Mouse (Mus musculus): ENCODE data around the gene Ptch1.

The Ptch1 gene

DNA sequence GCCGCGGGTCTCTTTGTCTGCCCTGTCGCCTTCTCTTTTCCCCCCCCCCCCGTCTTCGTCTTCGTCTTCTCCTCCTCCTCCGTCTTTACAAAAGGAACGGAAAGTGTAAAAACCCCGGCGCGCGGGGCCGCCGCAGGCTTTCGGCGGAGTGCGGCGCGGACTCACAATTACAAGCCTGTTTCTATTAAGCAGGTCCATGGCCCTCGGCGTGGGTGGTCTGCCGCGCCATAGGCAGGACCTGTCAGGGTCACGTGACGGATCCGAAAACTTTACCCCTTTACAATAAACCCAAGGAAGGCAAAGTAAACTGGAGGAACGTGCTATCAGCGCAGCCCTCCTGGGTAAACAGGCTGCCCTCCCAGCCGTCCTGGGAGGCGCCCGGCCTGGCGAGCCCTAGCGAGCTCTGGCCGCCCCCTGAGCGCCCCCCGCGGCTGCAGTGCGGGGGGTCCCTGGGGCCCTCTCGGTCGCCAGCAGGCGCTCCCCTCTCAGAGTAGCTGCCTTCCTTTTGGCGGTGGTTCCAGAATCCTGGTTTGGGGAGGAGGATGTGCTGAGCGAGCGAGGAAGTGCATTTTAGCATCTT, at the start of gene Ptch1:
Ptch1 (minus strand) TSS at position 343 of the 580 bp plus-strand sequence.
- DNase-seq (ENCODE audit: low read depth, low spot score) = peak; percentile 72

DNA sequence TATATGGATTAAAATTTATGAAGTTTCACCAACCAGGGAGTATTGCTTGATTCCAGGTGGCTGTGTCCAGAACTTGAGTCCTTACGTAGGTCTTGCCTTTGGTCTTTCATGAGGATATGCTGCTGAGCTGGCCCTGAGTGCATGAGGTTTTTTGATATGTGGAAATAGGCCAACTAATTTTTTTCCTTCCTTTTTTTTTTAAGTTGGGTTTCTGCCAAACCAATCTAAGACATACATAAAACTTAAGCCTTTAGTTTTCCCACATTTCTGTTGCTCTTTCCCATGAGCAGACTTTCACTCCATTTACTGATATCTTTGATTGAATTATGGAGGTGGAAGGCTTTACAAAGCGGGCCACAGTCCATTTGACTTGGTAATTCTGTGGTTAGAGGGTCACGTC, 47.9 kb upstream of the Ptch1 start:
- no peak for DNase-seq (ENCODE audit: low read depth, low spot score)

DNA sequence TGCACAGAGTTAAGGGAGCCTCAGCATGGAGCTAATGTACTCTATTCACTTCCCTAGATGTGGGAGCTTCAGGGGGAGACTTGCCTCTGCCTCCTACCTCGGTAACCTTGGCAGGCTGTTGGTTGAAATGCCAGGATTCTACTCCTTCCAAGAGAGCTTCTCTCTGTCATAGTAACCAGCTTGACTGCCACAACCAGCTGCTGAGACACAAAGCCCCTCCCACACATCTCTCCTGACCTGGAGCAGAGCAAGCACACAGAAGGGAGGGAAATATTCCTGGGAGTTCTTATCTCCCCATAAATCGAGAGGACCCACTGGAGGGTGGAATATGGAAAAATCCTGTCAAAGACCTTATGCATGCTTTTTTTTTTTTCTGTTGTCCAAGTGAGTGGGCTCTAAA, 39.8 kb upstream of the Ptch1 start:
- no peak for DNase-seq (ENCODE audit: low read depth, low spot score)

DNA sequence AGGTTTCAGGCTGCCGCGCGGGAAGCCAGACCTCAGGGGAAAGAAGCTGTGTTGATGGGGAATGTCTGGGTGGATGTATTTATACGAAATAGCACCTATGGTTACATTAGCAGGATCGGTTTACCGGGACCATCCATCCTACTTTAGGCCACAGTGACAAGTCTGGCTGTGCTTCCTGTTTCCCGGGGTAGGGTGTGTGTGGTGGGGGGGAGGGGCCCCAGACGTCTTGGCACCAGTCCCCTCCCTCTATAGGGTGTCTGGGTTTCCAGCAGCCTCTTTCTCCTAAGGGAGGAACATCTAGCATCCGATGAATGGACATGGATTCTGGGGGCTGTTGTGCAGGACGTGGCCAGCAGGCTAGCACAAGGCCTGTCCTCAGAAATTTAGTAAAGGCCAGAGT, 36.3 kb upstream of the Ptch1 start:
- no peak for DNase-seq (ENCODE audit: low read depth, low spot score)

DNA sequence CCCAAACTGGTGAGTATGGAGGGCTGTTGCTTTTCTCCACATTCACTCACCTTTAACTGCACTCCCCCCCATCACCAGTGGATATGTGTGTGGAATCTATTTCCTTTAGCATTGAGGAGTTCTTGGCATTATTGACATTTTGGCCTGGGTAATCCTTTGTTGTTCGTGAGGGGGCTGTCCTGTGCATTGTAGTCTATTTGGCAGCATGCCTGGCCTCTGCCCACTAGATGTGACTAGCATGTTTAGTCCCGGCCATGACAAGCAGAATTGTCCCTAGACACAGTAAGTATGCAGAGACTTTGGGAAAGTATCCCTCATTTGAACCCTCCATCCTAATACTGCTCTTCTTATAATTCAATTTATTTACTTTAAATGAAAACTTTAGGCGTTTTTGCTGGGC, 24.2 kb upstream of the Ptch1 start:
- no peak for DNase-seq (ENCODE audit: low read depth, low spot score)

DNA sequence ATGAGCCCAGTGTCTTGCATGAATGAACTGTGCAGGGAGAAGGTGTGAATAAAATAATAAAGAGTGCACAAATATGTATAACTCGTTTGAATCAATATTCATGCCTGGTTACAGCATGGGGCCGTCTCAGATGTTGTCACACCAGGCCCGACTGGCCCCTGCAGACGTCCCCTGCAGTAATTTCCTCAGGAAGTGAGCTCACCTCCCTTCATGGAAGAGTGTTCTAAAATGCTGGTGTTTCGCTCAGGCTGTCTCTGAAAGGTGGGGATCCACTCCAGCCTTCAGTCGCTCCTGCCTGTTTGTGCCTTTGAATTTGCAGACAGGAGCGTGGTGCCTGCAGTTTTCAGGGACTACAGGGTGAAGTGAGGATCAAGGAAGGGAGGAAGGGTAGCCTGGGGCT, 22.5 kb upstream of the Ptch1 start:
- DNase-seq (ENCODE audit: low read depth, low spot score) = no peak

DNA sequence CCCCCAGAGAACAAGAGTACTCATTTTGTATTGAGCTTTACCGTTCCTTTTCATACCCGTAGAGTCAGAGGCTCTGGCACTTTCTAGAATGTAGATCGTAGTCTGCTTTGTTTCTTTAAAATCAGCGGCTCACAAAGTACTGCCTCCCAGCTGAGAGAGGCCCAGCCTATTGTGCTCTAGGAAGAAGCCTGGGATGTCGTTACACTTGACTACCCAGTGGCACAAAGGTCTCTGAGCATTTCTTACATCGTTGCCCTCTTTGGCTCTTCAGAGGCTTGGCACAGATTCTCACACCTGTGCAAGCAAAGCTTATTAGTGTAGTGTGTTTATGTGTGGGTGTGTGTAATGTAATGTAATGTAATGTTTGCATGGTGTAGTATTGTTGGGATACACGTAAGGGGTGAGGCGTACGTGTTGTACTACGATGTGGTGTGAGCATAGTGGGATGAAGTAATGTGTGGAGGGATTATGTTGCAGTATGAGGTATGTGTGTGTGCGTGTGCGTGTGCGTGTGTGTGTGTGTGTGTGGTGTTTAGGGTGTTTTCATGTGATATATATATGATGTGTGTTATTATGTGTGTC, 20.2 kb upstream of the Ptch1 start:
- DNase-seq (ENCODE audit: low read depth, low spot score) = no peak

DNA sequence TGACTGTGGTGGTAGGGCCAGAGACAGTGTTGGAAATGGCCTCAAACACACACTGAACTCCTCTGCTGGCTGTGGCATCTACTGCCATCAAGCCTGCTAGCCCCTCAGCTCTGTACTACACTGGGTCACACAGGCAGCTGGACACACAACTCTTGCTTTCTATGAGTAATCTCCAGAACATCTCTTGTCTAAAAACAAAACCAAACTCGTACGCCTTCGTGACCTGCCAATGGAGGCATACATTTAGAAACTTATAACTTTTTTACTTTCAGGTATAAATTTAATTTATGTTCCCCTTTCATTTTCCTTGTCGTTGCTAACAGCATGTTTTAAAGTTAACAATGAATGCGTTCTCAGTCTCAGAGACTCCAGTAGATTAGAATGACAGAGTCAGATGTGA, 19.4 kb upstream of the Ptch1 start:
- DNase-seq (ENCODE audit: low read depth, low spot score) = no peak

DNA sequence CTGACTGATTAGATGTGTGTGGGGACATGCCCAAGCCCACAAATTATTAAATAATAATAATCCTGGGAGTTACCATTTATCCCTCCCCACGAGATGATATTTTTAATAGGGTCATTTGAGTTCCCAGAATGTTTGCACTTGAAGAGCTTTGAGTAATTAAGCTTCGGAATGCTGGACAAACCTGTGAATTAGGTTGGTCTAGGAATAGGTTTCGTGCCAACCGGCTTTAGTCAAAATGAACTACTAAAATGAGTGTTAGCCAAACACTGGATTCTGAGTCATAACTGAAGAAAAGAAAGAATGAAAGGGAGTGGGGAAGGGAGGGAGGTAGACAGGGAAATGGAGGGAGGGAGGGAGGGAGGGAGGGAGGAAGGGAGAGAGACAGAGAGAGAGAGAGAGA, 1.2 kb upstream of the Ptch1 start:
- DNase-seq (ENCODE audit: low read depth, low spot score) = no peak

DNA sequence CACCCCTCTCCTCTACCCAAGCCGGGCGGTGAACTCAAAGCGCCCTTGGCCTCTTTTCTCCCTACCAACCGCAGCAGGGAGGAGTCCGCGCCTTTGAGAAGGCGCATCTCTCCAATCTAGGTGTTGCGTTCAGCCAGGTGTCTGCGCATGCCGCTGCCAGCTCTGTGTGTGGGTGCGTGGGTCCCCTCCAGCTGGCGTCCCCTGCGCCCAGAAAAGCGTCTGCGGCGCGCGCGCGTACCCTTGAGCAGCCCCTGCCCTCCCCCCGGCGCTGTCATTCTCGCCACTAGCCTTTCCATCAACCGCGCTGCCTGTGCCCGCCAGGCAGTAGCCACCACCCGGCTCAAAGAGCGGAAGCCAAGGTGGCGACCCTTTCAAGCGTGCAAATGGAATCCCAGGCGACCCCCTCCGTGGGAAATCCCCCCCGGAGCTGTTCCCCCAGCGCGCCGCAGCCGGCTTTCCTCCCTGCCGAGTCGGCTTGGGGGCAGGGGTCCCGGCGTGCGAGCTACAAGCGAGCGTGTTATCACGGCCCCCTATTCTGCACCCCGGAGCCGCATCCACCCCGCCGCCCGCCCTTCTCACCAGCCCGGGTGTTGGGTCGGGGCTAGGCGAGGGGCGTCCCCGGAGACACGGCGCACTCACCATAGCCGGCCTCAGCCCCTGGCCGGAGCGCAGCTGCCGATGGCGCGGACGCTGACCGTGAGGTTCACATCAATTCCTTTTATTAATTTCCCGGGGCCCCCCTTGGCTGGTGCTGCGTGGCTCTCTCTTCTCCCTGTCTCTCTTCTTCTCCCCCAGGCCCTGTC, 744 bp downstream of the Ptch1 start:
- DNase-seq (ENCODE audit: low read depth, low spot score) = peak; percentile 29

DNA sequence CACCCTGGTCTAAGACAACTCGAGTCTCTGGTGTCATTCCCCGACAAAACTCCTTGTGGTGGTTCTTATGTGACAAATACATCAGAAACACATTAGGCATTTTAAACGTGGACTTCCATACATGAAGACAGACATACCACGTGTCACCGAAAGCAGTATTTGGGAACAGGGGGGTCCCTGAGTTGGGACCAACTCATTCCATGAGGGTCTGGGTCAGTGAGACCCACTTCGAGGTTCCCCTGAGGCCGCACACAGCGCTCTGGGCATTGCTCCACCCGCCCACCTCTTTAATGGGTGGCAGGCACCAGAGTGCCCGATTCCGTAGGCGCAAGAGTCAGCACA, 1.3 kb downstream of the Ptch1 start:
- peak; percentile 9 for DNase-seq (ENCODE audit: low read depth, low spot score)

DNA sequence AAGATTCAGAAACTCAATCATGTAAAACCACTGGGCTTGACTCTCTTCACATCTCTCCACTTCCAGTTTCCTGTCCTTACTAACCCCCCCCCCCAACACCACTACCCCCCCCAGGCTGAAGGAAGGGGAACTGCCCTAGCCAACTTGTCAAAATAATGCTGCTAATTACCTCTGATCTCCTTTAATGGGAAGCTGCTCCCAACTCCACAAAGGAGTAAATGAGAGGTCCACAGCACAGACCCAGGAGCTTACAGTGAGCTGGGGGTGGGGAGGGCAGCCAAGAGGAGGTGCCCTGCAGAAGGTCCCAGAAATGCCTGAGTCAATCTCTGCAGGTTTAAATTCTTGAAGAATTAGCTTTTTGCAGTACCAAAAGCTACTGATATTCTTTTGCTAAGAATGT, 2.9 kb downstream of the Ptch1 start:
- no peak for DNase-seq (ENCODE audit: low read depth, low spot score)

DNA sequence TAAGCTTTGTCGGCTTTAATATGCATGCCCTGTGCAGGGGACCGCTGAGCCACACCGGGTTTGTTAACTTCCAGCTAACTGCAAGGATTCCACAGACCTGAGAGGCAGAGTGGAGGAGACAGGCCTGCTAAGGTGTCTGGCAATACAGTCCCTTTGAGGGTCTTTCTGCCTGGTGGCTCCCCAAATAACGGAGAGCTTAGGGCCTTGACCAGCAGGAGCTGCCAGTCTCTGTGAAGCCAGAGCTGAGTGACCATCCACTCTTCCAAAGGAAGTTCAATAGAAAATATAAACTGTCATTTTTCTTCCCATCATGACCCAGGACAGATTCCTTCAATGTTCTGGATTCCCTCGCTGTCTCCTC, 4.0 kb downstream of the Ptch1 start:
- DNase-seq (ENCODE audit: low read depth, low spot score) = no peak

DNA sequence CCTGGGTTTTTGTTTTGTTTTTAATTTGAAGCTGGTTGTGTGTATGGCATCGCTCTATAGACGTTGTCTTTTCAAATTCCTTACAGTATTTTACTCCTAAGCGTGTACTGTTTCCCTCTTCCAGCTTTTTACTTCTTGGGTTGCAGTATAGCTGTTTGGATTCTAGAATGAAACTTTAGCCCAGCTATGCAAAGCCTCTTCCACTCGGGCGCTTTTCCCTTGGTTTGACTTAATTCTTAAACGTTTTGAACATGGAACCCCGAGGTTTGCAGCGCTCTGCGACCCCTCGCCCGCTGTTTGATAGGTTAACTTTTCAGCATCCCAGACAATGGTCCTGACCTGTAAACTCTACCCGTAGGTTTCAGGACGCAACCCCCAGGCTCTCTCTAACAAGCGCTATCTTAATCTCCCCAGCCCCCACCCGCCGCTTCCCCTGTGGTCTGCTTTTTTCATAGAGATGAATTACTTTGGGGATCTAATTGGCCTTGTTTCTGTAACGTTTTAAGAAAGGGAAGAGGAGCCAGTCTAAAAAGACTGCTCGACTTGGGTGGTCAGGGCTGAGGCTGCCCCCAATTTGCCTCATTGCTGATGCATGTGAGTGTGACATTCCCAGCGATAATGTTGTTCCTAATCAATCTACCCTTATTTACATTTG, 4.5 kb downstream of the Ptch1 start:
- DNase-seq (ENCODE audit: low read depth, low spot score) = peak; percentile 60

DNA sequence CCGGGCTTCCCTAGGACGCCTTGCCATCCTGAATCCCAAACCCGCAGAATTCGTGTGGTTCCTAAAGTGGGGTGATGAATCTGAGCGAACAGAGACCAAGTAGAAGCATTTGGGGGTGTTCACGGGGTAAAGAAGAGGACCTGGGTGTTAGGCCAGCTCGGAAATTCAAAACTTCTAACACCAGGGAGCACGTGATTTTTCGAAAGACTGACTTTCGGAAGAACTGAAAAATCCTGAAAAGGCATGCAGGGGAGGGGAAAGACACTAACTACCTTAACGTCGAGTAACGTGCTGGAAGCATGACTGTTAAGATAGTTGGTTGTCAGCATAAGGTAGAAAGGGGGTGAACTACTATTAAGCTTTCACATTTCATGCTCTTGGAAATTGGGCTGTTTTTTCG, 5.1 kb downstream of the Ptch1 start:
- DNase-seq (ENCODE audit: low read depth, low spot score) = no peak

DNA sequence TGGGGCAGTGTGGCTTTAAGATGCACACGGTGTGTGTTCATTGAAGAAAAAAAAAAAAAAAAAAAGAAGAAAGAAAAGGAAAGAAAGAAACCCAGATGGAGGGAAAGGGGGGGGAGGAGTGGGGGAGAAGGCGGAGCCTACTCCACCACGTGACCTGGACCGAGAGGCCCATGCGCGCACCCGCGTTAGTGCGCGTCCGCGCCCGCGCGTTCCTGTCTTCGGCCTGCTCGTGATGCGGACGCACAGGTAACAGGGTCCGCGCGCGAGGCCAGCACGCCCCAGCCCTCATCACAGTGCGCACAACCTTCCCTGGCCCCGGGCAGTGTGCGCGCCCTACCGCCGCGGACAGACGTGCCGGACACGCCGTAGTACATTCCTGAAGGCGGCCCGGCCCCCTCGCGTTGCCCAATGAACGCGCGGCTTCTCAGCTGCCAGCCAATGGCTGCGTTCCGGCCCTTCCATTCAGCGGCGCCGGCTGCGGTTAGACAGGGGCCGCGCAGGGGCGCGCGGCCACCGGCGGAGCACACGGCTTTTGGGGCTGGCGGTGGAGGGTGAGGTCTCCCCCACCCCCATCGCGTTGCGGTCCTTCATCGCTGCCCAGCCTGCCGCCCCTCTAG, 5.6 kb downstream of the Ptch1 start:
- peak; percentile 91 for DNase-seq (ENCODE audit: low read depth, low spot score)

DNA sequence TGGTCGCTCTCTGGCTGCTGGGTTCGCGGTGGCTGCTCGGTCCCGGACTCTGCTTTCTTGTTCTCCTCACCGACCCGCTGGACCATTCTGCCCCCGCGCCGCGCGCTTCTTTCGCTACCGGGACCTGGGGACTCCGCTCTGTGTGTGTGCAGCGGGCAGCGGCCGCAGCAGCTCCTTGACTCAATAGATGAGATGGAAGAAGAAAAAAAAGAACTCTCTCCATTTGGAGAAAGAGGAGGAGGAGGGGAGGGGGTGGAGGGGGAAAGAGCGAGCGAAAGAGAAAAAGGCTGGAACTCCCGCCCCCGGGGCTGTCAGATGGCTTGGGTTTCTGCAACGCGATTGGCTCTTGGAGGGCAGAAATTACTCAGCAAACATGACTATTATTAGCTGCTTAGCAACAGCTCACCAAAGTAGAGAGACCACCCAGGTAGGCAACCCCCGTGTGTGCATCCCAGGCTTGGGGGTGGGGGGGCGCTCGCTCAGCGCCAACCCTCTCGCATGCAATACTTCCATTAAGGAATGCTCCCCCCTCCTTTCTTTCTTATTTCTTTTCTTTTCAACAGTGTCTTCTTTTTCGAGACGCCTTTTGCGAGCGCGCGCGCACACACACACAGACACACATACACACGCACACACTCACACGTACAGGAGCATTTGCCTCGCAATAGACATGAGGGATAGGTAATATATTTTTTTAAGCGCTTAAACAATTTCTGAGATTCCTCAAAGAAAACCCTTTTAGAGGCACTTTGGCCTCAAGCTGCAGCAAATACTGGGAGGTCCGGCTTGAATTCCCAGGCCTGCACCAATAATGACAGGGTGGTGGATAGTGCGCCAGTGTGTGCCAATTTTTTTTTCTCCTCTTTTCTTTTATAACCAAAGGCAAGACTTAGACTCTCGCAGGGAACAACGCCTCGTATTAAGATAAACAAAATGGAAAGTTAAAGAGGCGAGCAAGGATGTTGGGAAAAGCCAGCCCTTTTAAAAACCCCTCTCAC, 7.1 kb downstream of the Ptch1 start:
- peak; percentile 95 for DNase-seq (ENCODE audit: low read depth, low spot score)

DNA sequence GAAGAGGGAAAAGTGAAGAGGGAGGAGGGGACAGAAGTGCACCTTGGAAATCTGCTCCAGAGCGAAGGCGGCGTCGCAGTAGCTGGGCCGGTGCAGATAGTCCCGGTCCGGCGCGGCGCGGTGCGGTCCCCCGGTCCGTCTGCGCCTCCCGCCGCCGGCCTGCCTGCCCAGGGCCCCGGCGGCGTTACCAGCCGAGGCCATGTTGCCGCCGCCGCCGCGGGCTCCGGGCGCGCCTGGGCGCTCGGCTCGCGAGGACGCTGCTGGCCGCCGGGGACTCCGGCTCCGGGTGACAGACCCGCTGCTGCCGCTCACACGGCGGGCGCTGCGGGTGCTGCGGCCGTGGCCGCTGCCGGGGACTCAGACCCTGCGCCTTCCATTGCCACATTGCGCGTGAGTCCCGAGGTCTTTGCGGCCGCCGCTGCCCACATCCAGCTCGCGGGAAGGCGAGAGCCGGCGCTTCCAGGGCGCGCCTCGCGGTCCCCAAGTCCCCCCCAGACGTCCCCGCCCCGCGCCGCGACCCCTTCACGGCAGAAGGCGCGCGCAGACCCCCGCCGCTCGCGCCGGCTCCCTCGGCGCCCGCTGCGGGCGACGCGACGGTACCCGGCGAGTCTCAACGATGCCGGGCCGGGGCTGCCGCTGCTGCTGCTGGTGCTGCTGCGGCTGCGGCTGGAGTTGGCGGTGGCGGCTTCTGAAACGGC, 7.9 kb downstream of the Ptch1 start:
- DNase-seq (ENCODE audit: low read depth, low spot score) = peak; percentile 28

DNA sequence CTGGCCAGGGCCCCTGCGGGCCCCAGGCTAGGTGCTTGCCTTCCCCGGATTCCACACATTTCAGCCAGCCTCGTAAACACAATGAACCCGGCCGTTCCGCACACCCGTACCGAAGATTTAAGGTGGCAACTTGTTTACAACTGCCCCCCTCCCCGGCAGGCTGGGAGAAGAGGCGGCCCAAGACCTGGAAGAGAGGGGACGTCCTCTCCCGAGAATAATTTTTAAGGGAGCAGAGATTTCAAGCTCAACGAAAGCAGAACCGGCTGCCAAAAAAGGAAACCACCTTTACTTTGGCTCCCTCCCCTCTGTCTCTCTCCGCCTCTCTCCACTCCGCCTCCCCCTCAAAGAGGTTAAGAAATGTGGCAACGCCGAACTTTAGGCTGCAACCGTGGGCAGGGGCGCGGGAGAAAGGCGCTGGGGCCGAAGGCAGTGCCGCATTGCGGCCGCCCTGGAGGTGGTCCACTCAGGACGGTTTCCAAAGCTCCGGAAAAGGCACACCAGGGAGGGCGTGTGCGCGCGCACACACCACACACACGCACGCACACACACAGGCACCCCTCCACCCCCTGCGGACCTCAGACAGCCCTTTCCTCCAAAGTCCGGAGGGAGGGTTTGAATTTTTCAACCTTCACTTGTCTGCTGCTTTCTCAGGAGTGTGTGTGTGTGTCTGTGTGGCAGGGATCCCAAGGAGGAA, 8.6 kb downstream of the Ptch1 start:
- peak; percentile 89 for DNase-seq (ENCODE audit: low read depth, low spot score)
